Mouse (Mus musculus) cerebellum, adult 2 months (tissue): Measurements from ENCODE around the gene Sar1a.

Experiments
- CTCF ChIP-seq: fragments of 200-500 bp; IDR thresholded peaks from 2 replicates; pipeline ENCODE4 v1.5.1; 2011; ENCODE audit warnings: low read depth, mild to moderate bottlenecking, control low read depth, low read length, moderate library complexity, borderline replicate concordance; ENCODE audit not compliant: insufficient read depth
- POLR2A ChIP-seq: fragments of 200-500 bp; IDR thresholded peaks from 2 replicates; pipeline ENCODE4 v1.6.1; 2011; ENCODE audit warnings: low read length, control low read depth, borderline replicate concordance; ENCODE audit not compliant: insufficient read depth

DNA sequence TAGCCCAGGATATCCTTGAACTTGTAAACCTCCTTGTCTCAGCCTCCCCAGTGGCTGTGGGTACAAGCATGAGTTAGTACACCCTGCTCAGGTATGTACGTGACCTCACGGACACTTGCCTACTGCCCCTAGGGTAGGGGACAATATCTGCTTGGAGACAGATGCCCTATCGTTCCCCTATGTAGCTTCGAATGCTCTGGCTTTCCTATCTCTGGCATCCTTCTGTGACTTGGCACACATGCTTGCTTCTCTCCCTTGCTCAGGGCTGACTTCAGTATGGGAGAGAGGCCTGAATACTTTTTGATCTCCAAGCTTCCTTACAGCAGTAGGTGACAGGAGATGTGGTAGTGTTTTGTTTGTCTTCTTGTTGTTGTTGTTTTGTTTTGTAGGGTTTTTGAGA is 34.0 kb downstream of the Sar1a start:
- TF ChIP-seq CTCF (no peak), POLR2A (no peak)
